Mouse (Mus musculus) heart, embryonic 11.5 days (tissue): ENCODE data around the gene Cdk1. TPM values are rescaled to one million over a fixed set of nuclear protein-coding genes. Genes with fewer than 3 reads are reported as not detected.

Experiments used
- ATAC-seq: fragments of 200-750 bp; cut with Nextera tagmentation; replicated peaks from 2 replicates; pipeline ENCODE4 v1.8.0; 2017; ENCODE audit warnings: moderate library complexity; ENCODE audit not compliant: insufficient number of reproducible peaks, low FRiP score, low TSS enrichment
- H3K27ac ChIP-seq: fragments of 300-500 bp; sonication (generic); 2 replicates; pipeline ENCODE4 v1.5.1; 2014; ENCODE audit warnings: mild to moderate bottlenecking, low read depth, low read length
- H3K27me3 ChIP-seq: fragments of 300-500 bp; sonication (generic); 2 replicates; pipeline ENCODE4 v1.6.1; 2014; ENCODE audit warnings: mild to moderate bottlenecking, low read length, mixed read lengths; ENCODE audit not compliant: control insufficient read depth, insufficient read depth
- H3K36me3 ChIP-seq: fragments of 300-500 bp; sonication (generic); 2 replicates; pipeline ENCODE4 v1.6.1; 2014; ENCODE audit warnings: mild to moderate bottlenecking, low read length, moderate library complexity, mixed read lengths; ENCODE audit not compliant: control insufficient read depth, insufficient read depth
- H3K4me1 ChIP-seq: fragments of 300-500 bp; sonication (generic); 2 replicates; pipeline ENCODE4 v1.6.1; 2014; ENCODE audit warnings: low read length; ENCODE audit not compliant: control insufficient read depth, insufficient read depth
- H3K4me2 ChIP-seq: fragments of 300-500 bp; sonication (generic); 2 replicates; pipeline ENCODE4 v1.6.1; 2014; ENCODE audit warnings: mild to moderate bottlenecking, moderate library complexity
- H3K4me3 ChIP-seq: fragments of 300-500 bp; sonication (generic); 2 replicates; pipeline ENCODE4 v1.5.1; 2014; ENCODE audit warnings: low read depth, low read length
- H3K9ac ChIP-seq: fragments of 300-500 bp; sonication (generic); 2 replicates; pipeline ENCODE4 v1.6.1; 2014; ENCODE audit warnings: mild to moderate bottlenecking, low read depth, low read length, moderate library complexity
- H3K9me3 ChIP-seq: fragments of 300-500 bp; sonication (generic); replicated peaks from 2 replicates; pipeline ENCODE4 v1.6.1; 2016; ENCODE audit warnings: low read length; ENCODE audit not compliant: control insufficient read depth
- WGBS: fragments of 180-500 bp; shearing (Covaris S2); extraction: QIAGEN DNeasy Blood & Tissue Kit; methylation state at CpG from one replicate; pipeline ENCODE4 v1.1.7; 2014; ENCODE audit not compliant: insufficient replicate concordance; 5-methylcytosine and 5-hydroxymethylcytosine counted together
- polyA plus RNA-seq: library from polyadenylated mRNA; unstranded; fragments of >200 nt; fragmentation: Nextera tagmentation; extraction: Ambion mirVana; gene quantifications from 2 replicates; pipeline ENCODE4 v1.2.1, GENCODE M21; 2014

Gene Cdk1
- polyA plus RNA-seq, 1 experiment from 2014 or later, result 372 TPM

DNA sequence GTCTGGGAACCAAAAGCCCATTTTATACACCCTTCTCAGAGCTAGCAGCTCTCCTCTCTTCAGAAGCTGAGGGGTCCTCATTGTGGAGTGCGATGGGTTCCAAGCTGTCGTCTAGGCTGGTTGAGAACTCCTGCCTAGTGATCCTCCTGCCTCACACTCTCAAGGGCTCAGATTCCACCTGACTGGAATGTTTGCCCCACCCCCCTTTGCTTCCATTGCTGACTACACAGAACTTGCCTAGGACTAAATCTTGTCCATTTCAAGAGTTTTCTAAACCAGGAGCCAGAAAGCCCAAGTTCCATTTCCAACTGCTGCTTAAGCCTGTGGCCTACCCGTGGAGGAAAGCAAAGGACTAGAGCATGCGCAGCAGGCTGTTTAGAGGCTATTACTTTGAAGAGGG is 17.1 kb downstream of the Cdk1 start:
- H3K36me3 ChIP-seq, result peaks cover 31% of the 10 kb centered on the region
- H3K4me2 ChIP-seq, result no peak overlapping the region
- ATAC-seq, result no peak
- H3K9ac ChIP-seq, result no peak overlapping the region
- H3K27me3 ChIP-seq, result no peaks in the 10 kb centered on the region
- WGBS, result 80% methylated on average over 4 of the region's 4 CpGs
- no peak overlapping the region for H3K4me3 ChIP-seq
- no peaks in the 10 kb centered on the region for H3K4me1 ChIP-seq
- H3K27ac ChIP-seq, result no peak overlapping the region
- H3K9me3 ChIP-seq, result no peaks in the 10 kb centered on the region

- no peak for ATAC-seq
- H3K36me3 ChIP-seq, result peaks cover 28% of the 10 kb centered on the region
Measured at GRCm38 (mm10) chr10:69335195-69335536, 17.6 kb downstream of the Cdk1 start.

DNA sequence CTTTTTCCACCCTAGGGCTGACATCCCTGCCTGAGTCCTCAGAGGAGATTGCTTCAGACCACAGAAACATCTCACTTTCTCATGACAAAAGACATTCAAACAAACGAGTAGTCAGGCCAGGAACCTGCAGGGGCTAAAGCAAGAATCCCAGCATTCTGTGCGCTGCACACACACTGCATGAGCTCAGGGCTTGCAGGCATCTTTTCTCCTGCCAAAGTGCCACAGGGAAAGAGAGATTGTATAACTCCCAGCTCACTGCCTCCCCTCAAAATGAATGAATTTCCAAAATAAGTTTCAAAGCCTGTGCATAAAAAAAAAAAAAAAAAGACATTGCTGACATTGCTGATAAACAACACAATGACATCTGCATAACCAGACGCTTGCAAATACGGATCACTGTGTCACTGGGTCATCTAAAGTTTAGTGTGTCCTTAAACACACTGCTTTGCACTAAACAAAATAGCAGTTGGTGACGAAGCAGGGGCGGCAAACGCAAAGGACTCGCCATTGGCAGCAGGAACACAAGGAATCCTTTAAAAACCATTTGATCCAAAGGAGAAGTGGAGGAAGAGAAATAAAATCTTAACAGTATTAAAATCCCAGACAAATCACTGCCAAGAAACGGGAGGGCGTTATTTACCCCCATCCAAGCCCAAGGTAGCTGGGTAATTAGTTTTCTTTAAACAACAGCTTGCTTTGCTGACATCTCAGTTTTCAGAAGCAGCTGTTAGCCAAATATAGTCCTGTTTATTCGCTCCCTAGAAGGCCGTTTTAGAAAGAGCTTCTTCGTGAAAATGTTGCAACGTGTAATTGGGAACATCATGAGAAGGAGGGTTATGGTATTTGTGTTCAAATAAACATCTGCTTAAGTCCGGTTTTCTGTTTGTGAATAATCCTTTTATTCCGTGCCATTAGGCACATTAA is 18.2 kb downstream of the Cdk1 start:
- WGBS, result 87% methylated on average over 16 of the region's 16 CpGs
- no peak for ATAC-seq
- peaks cover 25% of the 10 kb centered on the region for H3K36me3 ChIP-seq
- H3K27me3 ChIP-seq, result no peaks in the 10 kb centered on the region
- H3K9ac ChIP-seq, result no peak overlapping the region
- H3K4me1 ChIP-seq, result no peaks in the 10 kb centered on the region
- H3K9me3 ChIP-seq, result no peaks in the 10 kb centered on the region
- no peak overlapping the region for H3K27ac ChIP-seq
- H3K4me2 ChIP-seq, result no peak overlapping the region
- no peak overlapping the region for H3K4me3 ChIP-seq

More at GRCm38 (mm10) chr10:69335195-69335536, 17.6 kb downstream of the Cdk1 start:
- Histone ChIP-seq H3K4me1 (no peaks in the 10 kb centered on the region), H3K9me3 (no peaks in the 10 kb centered on the region), H3K4me3 (no peak overlapping the region), H3K9ac (no peak overlapping the region), H3K4me2 (no peak overlapping the region), H3K27ac (no peak overlapping the region), H3K27me3 (no peaks in the 10 kb centered on the region)
- 83% methylated on average over 7 of the region's 7 CpGs for WGBS

DNA sequence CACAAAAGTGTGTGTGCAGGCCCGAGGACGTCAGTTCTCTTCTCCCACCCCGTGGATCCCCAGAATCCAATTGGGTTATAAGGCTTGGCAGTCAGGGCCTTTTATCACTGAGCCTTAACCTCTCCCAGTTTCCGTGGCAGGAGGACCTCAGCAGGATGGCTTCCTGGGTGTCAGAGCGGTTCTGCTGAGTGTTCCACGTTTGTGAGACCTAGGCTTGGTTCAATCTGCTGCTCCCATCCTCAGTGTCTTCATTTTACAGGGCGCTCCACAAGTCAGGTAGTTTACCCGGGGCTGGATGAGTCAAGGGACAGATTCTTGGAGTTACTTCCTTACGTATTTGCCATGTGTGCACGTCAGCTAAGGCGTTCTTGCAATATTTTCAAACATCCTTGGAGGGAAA is 19.5 kb downstream of the Cdk1 start:
- Histone ChIP-seq H3K9me3 (no peaks in the 10 kb centered on the region), H3K27ac (no peak overlapping the region), H3K4me2 (no peak overlapping the region), H3K36me3 (peaks cover 17% of the 10 kb centered on the region), H3K4me1 (no peaks in the 10 kb centered on the region), H3K9ac (no peak overlapping the region), H3K4me3 (no peak overlapping the region), H3K27me3 (no peaks in the 10 kb centered on the region)
- ATAC-seq, result no peak
- 86% methylated on average over 11 of the region's 11 CpGs for WGBS

DNA sequence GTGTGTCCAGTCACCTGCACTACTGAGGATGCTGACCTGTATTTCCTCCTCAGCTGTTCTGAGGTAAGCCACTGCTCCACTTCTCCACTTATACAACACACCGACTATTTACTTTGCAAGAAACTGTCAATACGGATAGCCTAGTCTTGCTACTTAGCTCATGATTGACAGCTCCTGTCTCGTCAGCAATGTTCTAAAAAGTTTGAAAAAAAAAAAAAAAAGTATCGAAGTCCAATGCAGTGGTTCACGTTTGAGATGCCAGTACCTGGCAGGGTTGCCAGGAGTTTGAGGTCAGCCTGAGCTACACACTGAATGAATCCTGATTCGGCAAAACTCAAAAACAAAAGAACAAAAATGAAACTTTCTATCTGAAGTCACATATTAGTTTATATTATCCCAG is 21.5 kb downstream of the Cdk1 start:
- Histone ChIP-seq H3K9me3 (no peaks in the 10 kb centered on the region), H3K4me3 (no peak overlapping the region), H3K9ac (no peak overlapping the region), H3K4me1 (no peaks in the 10 kb centered on the region), H3K27ac (no peak overlapping the region), H3K4me2 (no peak overlapping the region), H3K27me3 (no peaks in the 10 kb centered on the region), H3K36me3 (peaks cover 7% of the 10 kb centered on the region; the same call in 1 of the 2 replicates)
- 85% methylated on average over 6 of the region's 6 CpGs for WGBS
- no peak for ATAC-seq

DNA sequence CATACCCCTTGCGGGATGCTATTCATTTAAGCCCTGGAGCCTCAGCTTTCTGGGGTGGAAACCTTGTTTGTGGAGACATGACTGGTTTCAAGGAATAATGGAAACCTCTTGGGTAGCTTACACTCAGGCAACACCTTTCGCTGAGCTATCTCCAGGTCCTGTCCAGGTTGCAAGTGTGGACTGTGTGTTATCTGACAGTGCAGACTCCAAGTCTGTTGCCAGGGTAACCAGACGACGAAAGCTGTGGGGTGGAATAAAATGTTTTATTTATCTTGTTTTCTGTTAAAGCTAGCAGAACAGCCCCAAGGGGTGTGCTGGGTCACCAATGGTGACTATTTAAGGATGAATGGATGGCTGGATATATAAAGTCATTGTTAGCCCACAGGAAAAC is 24.1 kb downstream of the Cdk1 start:
- Histone ChIP-seq H3K4me3 (no peak overlapping the region), H3K4me2 (no peak overlapping the region), H3K36me3 (no peaks in the 10 kb centered on the region), H3K27ac (no peak overlapping the region), H3K9ac (no peak overlapping the region), H3K27me3 (no peaks in the 10 kb centered on the region), H3K9me3 (no peaks in the 10 kb centered on the region), H3K4me1 (no peaks in the 10 kb centered on the region)
- 64% methylated on average over 4 of the region's 4 CpGs for WGBS
- no peak for ATAC-seq

GRCm38 (mm10) chr10:69328029-69328655 is 24.6 kb downstream of the Cdk1 start:
- H3K36me3 ChIP-seq, result no peaks in the 10 kb centered on the region
- no peaks in the 10 kb centered on the region for H3K27me3 ChIP-seq
- no peak overlapping the region for H3K4me2 ChIP-seq
- no peaks in the 10 kb centered on the region for H3K4me1 ChIP-seq
- no peaks in the 10 kb centered on the region for H3K9me3 ChIP-seq
- no peak overlapping the region for H3K27ac ChIP-seq
- ATAC-seq, result no peak
- no peak overlapping the region for H3K9ac ChIP-seq
- WGBS, result 89% methylated on average over 12 of the region's 12 CpGs
- H3K4me3 ChIP-seq, result no peak overlapping the region

DNA sequence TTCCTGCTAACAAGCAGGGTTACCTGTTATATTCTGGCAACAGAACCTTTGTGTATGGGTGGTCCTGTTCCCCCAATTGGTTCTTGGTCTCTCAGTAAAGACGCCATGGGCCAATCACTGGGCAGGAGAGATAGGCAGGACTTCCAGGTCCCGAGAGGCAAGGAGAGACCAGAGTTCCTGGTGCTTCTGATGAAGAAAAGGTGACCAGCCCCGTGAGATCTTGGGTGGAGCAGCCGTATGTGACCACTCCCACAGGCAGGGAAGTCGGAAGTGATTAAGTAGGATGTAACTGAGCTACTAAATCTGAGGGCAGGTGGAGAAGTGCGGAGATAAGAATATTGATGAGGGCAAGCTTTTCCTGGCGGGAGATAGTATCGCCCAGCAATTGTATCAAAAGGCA is 25.4 kb downstream of the Cdk1 start:
- H3K4me2 ChIP-seq, result no peak overlapping the region
- no peaks in the 10 kb centered on the region for H3K27me3 ChIP-seq
- no peak overlapping the region for H3K4me3 ChIP-seq
- no peak overlapping the region for H3K9ac ChIP-seq
- 51% methylated on average over 8 of the region's 8 CpGs for WGBS
- no peak overlapping the region for H3K27ac ChIP-seq
- H3K4me1 ChIP-seq, result no peaks in the 10 kb centered on the region
- no peaks in the 10 kb centered on the region for H3K9me3 ChIP-seq
- no peaks in the 10 kb centered on the region for H3K36me3 ChIP-seq
- ATAC-seq, result no peak
